Mouse (Mus musculus): ENCODE measurements at regions not wholly inside any gene's neighbourhood (a gene's known extent, or its start where the extent isn't known, plus 50 kb on each side); places are given as distances from the start of the nearest gene placed in this dataset.

DNA sequence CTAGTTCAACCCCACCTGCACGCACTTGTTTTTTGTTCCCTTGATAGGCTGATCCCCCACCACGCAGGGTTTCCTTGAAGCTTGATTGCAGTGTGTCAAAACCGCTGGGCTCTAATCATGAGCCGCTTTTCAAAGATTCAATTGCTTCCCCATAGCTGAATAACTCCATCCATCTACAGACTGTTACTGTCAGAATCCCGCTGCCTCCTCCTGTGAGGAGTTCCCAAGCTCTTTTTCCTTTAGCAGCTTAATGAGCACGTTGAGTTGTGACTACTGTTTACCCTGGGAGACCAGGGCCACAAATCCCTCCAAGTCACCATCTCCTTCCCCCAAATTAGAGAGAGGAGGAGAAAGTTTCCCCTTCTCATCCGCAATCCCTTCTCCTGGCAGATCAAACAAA lies 234.6 kb upstream of the Slc16a7 start:
- H3K9ac ChIP-seq (ENCODE audit: low read length): no peak overlapping the region
- no peaks in the 10 kb centered on the region for H3K4me1 ChIP-seq (ENCODE audit: control insufficient read depth in 2 of 2, insufficient read depth in 2 of 2, low read length in 2 of 2)
- H3K36me3 ChIP-seq (ENCODE audit: control insufficient read depth, insufficient read depth, low read length): no peaks in the 10 kb centered on the region
- no peaks in the 10 kb centered on the region for H3K27me3 ChIP-seq (ENCODE audit: control insufficient read depth, insufficient read depth, low read length)
- no peak overlapping the region for H3K27ac ChIP-seq (replicated peaks in 1 of 2; ENCODE audit: control insufficient read depth in 1 of 2, insufficient read depth in 1 of 2, low read depth in 2 of 2, low read length in 2 of 2)
- whole genome bisulfite sequencing: 36% methylated on average over 7 of the region's 7 CpGs
- no peak for ATAC-seq (ENCODE audit: insufficient number of reproducible peaks, insufficient read depth, low FRiP score, low read depth)
- no peak overlapping the region for H3K4me2 ChIP-seq (ENCODE audit: low read length)
- no peaks in the 10 kb centered on the region for H3K9me3 ChIP-seq (ENCODE audit: control insufficient read depth, low read length)
- no peak overlapping the region for H3K4me3 ChIP-seq (ENCODE audit: control insufficient read depth in 1 of 2, insufficient read depth in 1 of 2, low read depth in 1 of 2, low read length in 2 of 2)

DNA sequence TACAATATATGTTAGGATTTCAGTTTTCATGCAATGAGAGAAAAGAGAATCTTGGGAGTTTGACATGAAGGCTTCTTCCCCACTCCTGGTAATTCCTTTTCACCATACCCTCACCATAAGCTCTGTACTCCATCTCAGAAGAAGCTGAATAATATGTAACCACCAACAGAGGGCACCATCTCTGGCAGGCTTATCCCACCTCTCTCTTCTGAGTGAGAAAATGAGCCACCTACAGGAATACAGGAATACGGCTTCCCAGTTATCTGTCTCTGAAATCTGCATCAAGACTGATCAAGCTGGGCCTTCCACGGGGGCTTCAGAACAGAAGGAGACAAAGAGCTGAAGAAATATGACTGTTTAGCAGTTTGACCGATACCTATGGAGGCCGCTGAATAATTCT lies 278.6 kb upstream of the Slc16a7 start:
- Histone ChIP-seq H3K4me2 (ENCODE audit: low read length) (no peak overlapping the region), H3K9me3 (ENCODE audit: control insufficient read depth, low read length) (no peaks in the 10 kb centered on the region), H3K27ac (replicated peaks in 1 of 2; ENCODE audit: control insufficient read depth in 1 of 2, insufficient read depth in 1 of 2, low read depth in 2 of 2, low read length in 2 of 2) (no peak overlapping the region), H3K4me3 (ENCODE audit: control insufficient read depth in 1 of 2, insufficient read depth in 1 of 2, low read depth in 1 of 2, low read length in 2 of 2) (no peak overlapping the region), H3K4me1 (ENCODE audit: control insufficient read depth in 2 of 2, insufficient read depth in 2 of 2, low read length in 2 of 2) (no peaks in the 10 kb centered on the region), H3K36me3 (ENCODE audit: control insufficient read depth, insufficient read depth, low read length) (no peaks in the 10 kb centered on the region), H3K9ac (ENCODE audit: low read length) (no peak overlapping the region), H3K27me3 (ENCODE audit: control insufficient read depth, insufficient read depth, low read length) (no peaks in the 10 kb centered on the region)
- 85% methylated on average over 4 of the region's 4 CpGs for WGBS
- no peak for ATAC-seq (ENCODE audit: insufficient number of reproducible peaks, insufficient read depth, low FRiP score, low read depth)

GRCm38 (mm10) chr10:125673637-125674036 lies 284.4 kb upstream of the Slc16a7 start:
- Histone ChIP-seq H3K27me3 (ENCODE audit: control insufficient read depth, insufficient read depth, low read length) (no peaks in the 10 kb centered on the region), H3K9ac (ENCODE audit: low read length) (no peak overlapping the region), H3K9me3 (ENCODE audit: control insufficient read depth, low read length) (no peaks in the 10 kb centered on the region), H3K36me3 (ENCODE audit: control insufficient read depth, insufficient read depth, low read length) (no peaks in the 10 kb centered on the region), H3K27ac (replicated peaks in 1 of 2; ENCODE audit: control insufficient read depth in 1 of 2, insufficient read depth in 1 of 2, low read depth in 2 of 2, low read length in 2 of 2) (no peak overlapping the region), H3K4me2 (ENCODE audit: low read length) (no peak overlapping the region), H3K4me3 (ENCODE audit: control insufficient read depth in 1 of 2, insufficient read depth in 1 of 2, low read depth in 1 of 2, low read length in 2 of 2) (no peak overlapping the region), H3K4me1 (ENCODE audit: control insufficient read depth in 2 of 2, insufficient read depth in 2 of 2, low read length in 2 of 2) (no peaks in the 10 kb centered on the region)
- ATAC-seq (ENCODE audit: insufficient number of reproducible peaks, insufficient read depth, low FRiP score, low read depth): no peak
- WGBS: 79% methylated on average over 11 of the region's 11 CpGs

DNA sequence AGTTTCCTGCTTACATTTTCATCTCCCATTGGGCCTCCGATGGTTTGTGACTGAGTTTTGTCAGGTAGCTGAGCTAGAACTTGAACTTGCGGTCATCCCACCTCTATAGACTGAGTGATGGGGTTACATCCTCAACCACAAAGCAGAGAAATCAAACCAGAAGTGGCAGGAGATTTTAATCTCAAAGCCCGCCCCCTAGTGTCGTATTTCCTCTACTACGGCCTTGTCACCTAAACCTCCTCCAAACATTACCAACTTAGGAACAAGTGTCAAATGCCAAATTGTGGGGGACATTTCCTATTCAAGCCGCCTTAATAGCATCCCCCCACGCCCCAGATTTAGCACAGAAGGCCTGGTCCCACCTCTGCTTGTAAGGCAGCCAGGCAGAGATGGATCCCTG lies 286.3 kb upstream of the Lrig3 start:
- H3K4me3 ChIP-seq (ENCODE audit: control insufficient read depth in 1 of 2, insufficient read depth in 1 of 2, low read depth in 1 of 2, low read length in 2 of 2): no peak overlapping the region
- H3K4me1 ChIP-seq (ENCODE audit: control insufficient read depth in 2 of 2, insufficient read depth in 2 of 2, low read length in 2 of 2): no peaks in the 10 kb centered on the region
- H3K9ac ChIP-seq (ENCODE audit: low read length): no peak overlapping the region
- H3K4me2 ChIP-seq (ENCODE audit: low read length): no peak overlapping the region
- ATAC-seq (ENCODE audit: insufficient number of reproducible peaks, insufficient read depth, low FRiP score, low read depth): no peak
- H3K36me3 ChIP-seq (ENCODE audit: control insufficient read depth, insufficient read depth, low read length): no peaks in the 10 kb centered on the region
- no peaks in the 10 kb centered on the region for H3K27me3 ChIP-seq (ENCODE audit: control insufficient read depth, insufficient read depth, low read length)
- 70% methylated on average over 7 of the region's 7 CpGs for WGBS
- H3K27ac ChIP-seq (replicated peaks in 1 of 2; ENCODE audit: control insufficient read depth in 1 of 2, insufficient read depth in 1 of 2, low read depth in 2 of 2, low read length in 2 of 2): no peak overlapping the region
- H3K9me3 ChIP-seq (ENCODE audit: control insufficient read depth, low read length): no peaks in the 10 kb centered on the region

DNA sequence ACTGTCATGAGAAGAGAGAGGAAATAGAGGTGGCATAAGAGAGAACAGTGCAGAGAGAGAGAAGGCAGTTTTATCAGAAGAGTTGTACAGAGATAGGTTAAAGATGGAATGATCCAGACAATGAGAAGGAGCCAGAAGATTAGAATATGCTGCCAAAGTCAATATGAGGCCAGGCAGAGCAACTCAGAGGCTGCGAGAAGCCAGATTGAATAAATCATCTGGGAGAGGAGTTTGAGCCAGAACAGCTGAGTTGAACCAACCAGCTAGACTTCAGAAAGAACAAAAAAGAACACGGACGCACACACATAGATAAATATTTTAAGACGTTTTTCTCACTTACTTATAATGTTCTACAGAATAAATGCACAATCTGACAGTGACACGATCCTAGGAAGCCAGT lies 280.8 kb upstream of the Lrig3 start:
- WGBS: 78% methylated on average over 5 of the region's 5 CpGs
- no peak overlapping the region for H3K9ac ChIP-seq (ENCODE audit: low read length)
- H3K4me2 ChIP-seq (ENCODE audit: low read length): no peak overlapping the region
- no peak overlapping the region for H3K4me3 ChIP-seq (ENCODE audit: control insufficient read depth in 1 of 2, insufficient read depth in 1 of 2, low read depth in 1 of 2, low read length in 2 of 2)
- H3K36me3 ChIP-seq (ENCODE audit: control insufficient read depth, insufficient read depth, low read length): no peaks in the 10 kb centered on the region
- no peaks in the 10 kb centered on the region for H3K27me3 ChIP-seq (ENCODE audit: control insufficient read depth, insufficient read depth, low read length)
- H3K27ac ChIP-seq (replicated peaks in 1 of 2; ENCODE audit: control insufficient read depth in 1 of 2, insufficient read depth in 1 of 2, low read depth in 2 of 2, low read length in 2 of 2): no peak overlapping the region
- no peak for ATAC-seq (ENCODE audit: insufficient number of reproducible peaks, insufficient read depth, low FRiP score, low read depth)
- no peaks in the 10 kb centered on the region for H3K4me1 ChIP-seq (ENCODE audit: control insufficient read depth in 2 of 2, insufficient read depth in 2 of 2, low read length in 2 of 2)
- H3K9me3 ChIP-seq (ENCODE audit: control insufficient read depth, low read length): no peaks in the 10 kb centered on the region

DNA sequence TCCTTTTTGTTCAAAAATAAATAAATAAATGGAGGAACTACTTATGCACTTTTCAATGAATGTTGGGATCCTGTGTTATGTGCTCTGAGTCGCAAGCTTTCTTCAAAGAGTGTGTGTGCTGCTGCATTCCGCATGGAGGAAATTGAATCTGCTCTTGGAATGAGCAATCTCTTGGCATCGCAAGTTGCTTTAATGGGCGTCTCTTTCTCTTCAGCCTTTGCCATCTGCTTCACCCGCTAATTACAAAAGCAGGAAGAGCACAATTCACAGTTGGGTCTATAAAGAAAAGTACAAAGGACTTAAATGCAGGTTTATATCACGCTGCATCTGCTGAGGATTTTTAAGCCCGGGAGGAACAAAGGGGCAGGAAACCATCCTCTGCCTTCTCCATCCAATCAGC lies 272.5 kb upstream of the Lrig3 start:
- no peak overlapping the region for H3K4me2 ChIP-seq (ENCODE audit: low read length)
- H3K36me3 ChIP-seq (ENCODE audit: control insufficient read depth, insufficient read depth, low read length): no peaks in the 10 kb centered on the region
- no peaks in the 10 kb centered on the region for H3K27me3 ChIP-seq (ENCODE audit: control insufficient read depth, insufficient read depth, low read length)
- no peak overlapping the region for H3K4me3 ChIP-seq (ENCODE audit: control insufficient read depth in 1 of 2, insufficient read depth in 1 of 2, low read depth in 1 of 2, low read length in 2 of 2)
- no peaks in the 10 kb centered on the region for H3K9me3 ChIP-seq (ENCODE audit: control insufficient read depth, low read length)
- no peak for ATAC-seq (ENCODE audit: insufficient number of reproducible peaks, insufficient read depth, low FRiP score, low read depth)
- no peaks in the 10 kb centered on the region for H3K4me1 ChIP-seq (ENCODE audit: control insufficient read depth in 2 of 2, insufficient read depth in 2 of 2, low read length in 2 of 2)
- no peak overlapping the region for H3K9ac ChIP-seq (ENCODE audit: low read length)
- WGBS: 75% methylated on average over 7 of the region's 7 CpGs
- H3K27ac ChIP-seq (replicated peaks in 1 of 2; ENCODE audit: control insufficient read depth in 1 of 2, insufficient read depth in 1 of 2, low read depth in 2 of 2, low read length in 2 of 2): no peak overlapping the region

GRCm38 (mm10) chr10:125696159-125696558 lies 269.8 kb upstream of the Lrig3 start:
- Histone ChIP-seq H3K27me3 (ENCODE audit: control insufficient read depth, insufficient read depth, low read length) (no peaks in the 10 kb centered on the region), H3K9me3 (ENCODE audit: control insufficient read depth, low read length) (no peaks in the 10 kb centered on the region), H3K27ac (replicated peaks in 1 of 2; ENCODE audit: control insufficient read depth in 1 of 2, insufficient read depth in 1 of 2, low read depth in 2 of 2, low read length in 2 of 2) (no peak overlapping the region), H3K4me3 (ENCODE audit: control insufficient read depth in 1 of 2, insufficient read depth in 1 of 2, low read depth in 1 of 2, low read length in 2 of 2) (no peak overlapping the region), H3K36me3 (ENCODE audit: control insufficient read depth, insufficient read depth, low read length) (no peaks in the 10 kb centered on the region), H3K9ac (ENCODE audit: low read length) (no peak overlapping the region), H3K4me1 (ENCODE audit: control insufficient read depth in 2 of 2, insufficient read depth in 2 of 2, low read length in 2 of 2) (no peaks in the 10 kb centered on the region), H3K4me2 (ENCODE audit: low read length) (no peak overlapping the region)
- no peak for ATAC-seq (ENCODE audit: insufficient number of reproducible peaks, insufficient read depth, low FRiP score, low read depth)
- WGBS: 93% methylated on average over 5 of the region's 5 CpGs

DNA sequence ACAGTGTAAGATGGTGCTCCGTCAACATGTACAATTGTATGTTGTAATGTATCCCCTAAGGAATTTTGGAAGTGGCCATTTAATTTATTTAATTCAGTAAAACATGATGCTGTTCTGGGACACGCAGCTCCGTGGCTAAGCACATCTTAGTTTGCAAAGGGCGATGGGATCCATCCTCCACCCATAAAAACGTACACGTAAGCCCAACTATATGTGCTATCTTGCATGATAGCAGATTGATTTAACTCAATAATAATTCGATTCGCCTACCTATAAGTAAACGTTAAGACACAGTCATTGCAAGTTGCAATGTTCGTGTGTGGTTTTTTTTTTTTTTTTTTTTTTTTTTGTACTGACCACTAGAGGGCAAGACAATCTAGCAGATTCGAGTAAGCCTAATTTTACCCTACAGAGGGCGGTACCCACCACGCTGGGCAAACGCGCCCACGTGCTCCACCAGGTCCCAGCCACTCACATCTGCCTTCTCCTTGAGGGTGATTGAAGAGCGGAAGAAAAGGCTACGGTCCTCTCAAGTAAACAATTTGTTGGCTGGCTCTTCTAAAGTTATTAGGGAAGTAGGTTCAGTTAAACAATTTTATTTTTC lies 240.8 kb upstream of the Lrig3 start:
- Histone ChIP-seq H3K27ac (replicated peaks in 1 of 2; ENCODE audit: control insufficient read depth in 1 of 2, insufficient read depth in 1 of 2, low read depth in 2 of 2, low read length in 2 of 2) (no peak overlapping the region), H3K4me1 (ENCODE audit: control insufficient read depth in 2 of 2, insufficient read depth in 2 of 2, low read length in 2 of 2) (no peaks in the 10 kb centered on the region; a peak in 1 of 4 replicates), H3K4me2 (ENCODE audit: low read length) (no peak overlapping the region), H3K36me3 (ENCODE audit: control insufficient read depth, insufficient read depth, low read length) (no peaks in the 10 kb centered on the region), H3K4me3 (ENCODE audit: control insufficient read depth in 1 of 2, insufficient read depth in 1 of 2, low read depth in 1 of 2, low read length in 2 of 2) (no peak overlapping the region), H3K9me3 (ENCODE audit: control insufficient read depth, low read length) (no peaks in the 10 kb centered on the region), H3K9ac (ENCODE audit: low read length) (no peak overlapping the region), H3K27me3 (ENCODE audit: control insufficient read depth, insufficient read depth, low read length) (no peaks in the 10 kb centered on the region)
- ATAC-seq (ENCODE audit: insufficient number of reproducible peaks, insufficient read depth, low FRiP score, low read depth): no peak; the same call in 1 of the 2 replicates
- 29% methylated on average over 18 of the region's 18 CpGs for WGBS

Data from heart, embryonic 14.5 days (tissue).